Mouse (Mus musculus): ENCODE measurements at regions not wholly inside any gene's neighbourhood (a gene's known extent, or its start where the extent isn't known, plus 50 kb on each side); places are given as distances from the start of the nearest gene placed in this dataset.
A peak's percentile ranks its signal among the peaks of the same experiment; 100 is the strongest.
"Not testable (repeated sequence)": the region's sequence is repeated elsewhere in the genome, so short reads cannot be mapped to it uniquely, and the experiment has no call there.

- DNase-seq, result no peak
These were observed 1182.9 kb upstream of the Manea start for GRCm38 (mm10) chr4:27529565-27529964.

- no peak for DNase-seq
These were observed 1173.6 kb upstream of the Manea start for GRCm38 (mm10) chr4:27520295-27520694.

- peak; percentile 16 to 29 for DNase-seq
These were observed 1158.4 kb upstream of the Manea start for GRCm38 (mm10) chr4:27504829-27505804.

- peak; percentile 49 to 67 for DNase-seq
These were observed 1151.2 kb upstream of the Manea start for GRCm38 (mm10) chr4:27497926-27498325.

- peak in 1 of 2 experiments; percentile 7 for DNase-seq
These were observed 1150.6 kb upstream of the Manea start for GRCm38 (mm10) chr4:27497274-27497673.

- peak in 1 of 2 experiments; percentile 9 for DNase-seq
These were observed 1144.6 kb upstream of the Manea start for GRCm38 (mm10) chr4:27491312-27491711.

GRCm38 (mm10) chr4:27449901-27450300 lies 1103.2 kb upstream of the Manea start:
- no peak for DNase-seq

- no peak for DNase-seq
These were observed 1099.6 kb upstream of the Manea start for GRCm38 (mm10) chr4:27446310-27446709.

GRCm38 (mm10) chr4:27429210-27429789 lies 1082.6 kb upstream of the Manea start:
- no peak for DNase-seq

GRCm38 (mm10) chr4:27425902-27426301 lies 1079.2 kb upstream of the Manea start:
- DNase-seq, result peak; percentile 97

GRCm38 (mm10) chr4:27423846-27424245 lies 1077.2 kb upstream of the Manea start:
- DNase-seq, result peak in 1 of 2 experiments; percentile 16

- DNase-seq, result peak; percentile 81 to 83
These were observed 1071.8 kb upstream of the Manea start for GRCm38 (mm10) chr4:27418517-27418916.

- DNase-seq, result not testable (repeated sequence)
These were observed 1038.2 kb upstream of the Manea start for GRCm38 (mm10) chr4:27384941-27385340.

GRCm38 (mm10) chr4:27346892-27347291 lies 1000.2 kb upstream of the Manea start:
- no peak for DNase-seq

- DNase-seq, result no peak
These were observed 986.6 kb upstream of the Manea start for GRCm38 (mm10) chr4:27333279-27333678.
